Mouse (Mus musculus) liver, embryonic 14.5 days (tissue): Measurements from ENCODE around the gene Gpr35.

Experiments
- CTCF ChIP-seq: IDR thresholded peaks from 2 replicates; pipeline ENCODE4 v1.5.1; 2016; ENCODE audit warnings: antibody characterized with exemption, low read depth, control low read depth
- EP300 ChIP-seq: IDR thresholded peaks from 2 replicates; pipeline ENCODE4 v1.6.1; 2016; ENCODE audit warnings: antibody characterized with exemption, low read depth

GRCm38 (mm10) chr1:92902786-92903185, 47.9 kb upstream of the Gpr35 start, which contains the start of gene Ankmy1:
- TF ChIP-seq EP300, result no peak
- TF ChIP-seq CTCF, result no peak
